Mouse (Mus musculus): Measurements from ENCODE around the gene Arhgef11.

DNA sequence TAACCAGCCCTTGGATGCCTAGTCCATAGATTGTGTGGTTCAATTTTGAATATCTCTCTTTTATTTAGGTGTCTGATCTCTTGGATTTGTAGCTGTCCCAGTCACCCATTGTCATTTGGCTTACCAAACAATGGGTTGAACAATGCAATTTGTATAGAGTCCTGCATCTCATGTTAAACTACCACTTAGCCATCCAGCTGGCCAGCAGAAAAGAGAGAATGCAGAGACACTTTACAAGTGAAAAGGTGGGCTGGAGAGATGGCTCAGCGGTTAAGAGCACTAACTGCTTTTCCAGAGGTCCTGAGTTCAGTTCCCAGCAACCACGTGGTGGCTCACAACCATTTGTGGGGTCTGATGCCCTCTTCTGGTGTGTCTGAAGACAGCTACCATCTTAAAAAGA is 41.0 kb downstream of the Arhgef11 start:
- no peak for TF ChIP-seq CTCF (IDR thresholded peaks at IDR 0.05; ENCODE audit: low read depth)
- TF ChIP-seq EP300 (IDR thresholded peaks at IDR 0.05; ENCODE audit: low read depth): no peak
